Mouse (Mus musculus): ENCODE measurements around the gene Myo15b. TPM values are rescaled to one million over a fixed set of nuclear protein-coding genes. Genes with fewer than 3 reads are reported as not detected.
A peak's percentile ranks its signal among the peaks of the same experiment; 100 is the strongest.
"Not testable (repeated sequence)": the region's sequence is repeated elsewhere in the genome, so short reads cannot be mapped to it uniquely, and the experiment has no call there.

The Myo15b gene
- polyA plus RNA-seq, 1 experiment from 2014 or later, result 0.12 TPM

DNA sequence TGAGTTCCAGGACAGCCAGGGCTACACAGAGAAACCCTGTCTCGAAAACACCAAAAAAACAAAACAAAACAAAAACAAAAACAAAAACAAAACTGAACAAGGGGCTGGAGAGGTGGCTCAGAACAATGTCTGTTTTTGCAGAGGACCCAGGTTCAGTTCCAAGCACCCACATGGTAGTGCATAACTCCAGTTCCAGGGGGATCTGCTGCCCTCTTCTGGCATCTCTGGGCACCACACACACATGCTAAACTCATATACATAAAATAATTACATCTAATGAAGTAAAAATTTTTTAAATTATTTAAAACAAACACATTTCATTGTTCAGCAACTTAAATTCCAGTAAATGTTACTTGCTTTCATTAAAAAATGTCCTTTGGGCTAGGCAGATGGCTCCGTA is 12.4 kb upstream of the Myo15b start:
- H3K36me3 ChIP-seq (ENCODE audit: insufficient read depth), result peaks cover 41% of the 10 kb centered on the region
- no peak overlapping the region for H3K27ac ChIP-seq (ENCODE audit: low read depth)
- DNase-seq (no peak), ATAC-seq (ENCODE audit: insufficient read depth) (no peak)
- no peaks in the 10 kb centered on the region for H3K27me3 ChIP-seq (ENCODE audit: insufficient read depth, low read length)
- 0 out of 2 replicates have a peak, but pooled peaks cover 3% of the 10 kb centered on the region for H3K9me3 ChIP-seq (ENCODE audit: low read depth, low read length)
- no peak overlapping the region for H3K4me3 ChIP-seq (ENCODE audit: low read depth, low read length)
- H3K4me2 ChIP-seq, result no peak overlapping the region
- WGBS, result 89% methylated on average over 2 of the region's 2 CpGs
- peaks cover 29% of the 10 kb centered on the region for H3K4me1 ChIP-seq (ENCODE audit: insufficient read depth)
- H3K9ac ChIP-seq, result no peak overlapping the region
- no peak; the same call in 1 of the 2 replicates for TF ChIP-seq CTCF (IDR thresholded peaks at IDR 0.05; ENCODE audit: low read depth)

DNA sequence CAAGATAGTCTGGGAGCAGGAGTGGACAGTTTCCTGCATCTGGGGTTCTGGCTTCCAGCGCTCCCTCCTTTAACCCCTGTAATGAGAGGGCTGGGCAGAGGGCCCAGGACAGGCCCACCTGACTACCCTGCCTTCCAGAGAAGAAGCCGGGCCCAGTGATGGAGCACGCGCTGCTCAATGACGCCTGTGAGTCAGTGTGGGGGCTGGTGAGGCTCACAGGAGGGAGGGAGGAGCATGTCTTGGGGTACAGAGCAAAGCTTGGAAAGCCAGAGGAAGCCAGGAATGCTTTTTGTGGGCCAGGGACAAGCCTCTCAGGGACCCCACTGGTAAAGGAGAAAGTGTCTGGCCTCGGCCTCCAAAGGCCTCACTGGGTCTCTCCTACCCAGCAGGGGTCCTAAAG is 3.5 kb upstream of the Myo15b start:
- H3K27me3 ChIP-seq (ENCODE audit: insufficient read depth, low read length), result peaks cover 22% of the 10 kb centered on the region
- H3K27ac ChIP-seq (ENCODE audit: low read depth), result no peak overlapping the region
- WGBS, result 72% methylated on average over 6 of the region's 6 CpGs
- H3K9me3 ChIP-seq (ENCODE audit: low read depth, low read length), result no peaks in the 10 kb centered on the region
- TF ChIP-seq CTCF (IDR thresholded peaks at IDR 0.05; ENCODE audit: low read depth), result no peak
- ATAC-seq (ENCODE audit: insufficient read depth) (no peak), DNase-seq (no peak)
- no peak overlapping the region for H3K4me2 ChIP-seq
- H3K9ac ChIP-seq, result no peak overlapping the region
- H3K4me3 ChIP-seq (ENCODE audit: low read depth, low read length), result no peak overlapping the region
- peaks cover 33% of the 10 kb centered on the region for H3K36me3 ChIP-seq (ENCODE audit: insufficient read depth)
- H3K4me1 ChIP-seq (ENCODE audit: insufficient read depth), result no peaks in the 10 kb centered on the region

DNA sequence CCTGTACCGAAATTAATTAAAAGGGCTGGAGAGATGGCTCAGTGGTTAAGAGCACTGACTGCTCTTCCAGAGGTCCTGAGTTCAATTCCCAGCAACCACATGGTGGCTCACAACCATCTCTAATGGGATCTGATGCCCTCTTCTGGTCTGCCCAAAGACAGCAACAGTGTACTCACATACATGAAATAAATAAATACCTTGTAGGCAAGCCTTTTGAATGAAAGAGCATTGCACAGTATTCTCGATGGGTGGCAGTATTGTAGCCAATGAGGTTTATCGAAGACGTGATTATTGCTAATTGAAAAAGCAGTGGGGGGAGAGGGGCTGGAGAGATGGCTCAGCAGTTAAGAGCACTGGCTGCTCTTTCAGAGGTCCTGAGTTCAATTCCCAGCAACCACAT is 1.1 kb upstream of the Myo15b start:
- peaks cover 15% of the 10 kb centered on the region for H3K36me3 ChIP-seq (ENCODE audit: insufficient read depth)
- H3K27me3 ChIP-seq (ENCODE audit: insufficient read depth, low read length), result peaks cover 33% of the 10 kb centered on the region
- not testable (repeated sequence) for H3K27ac ChIP-seq (ENCODE audit: low read depth); H3K4me3 ChIP-seq (ENCODE audit: low read depth, low read length); H3K4me1 ChIP-seq (ENCODE audit: insufficient read depth); H3K4me2 ChIP-seq; DNase-seq; H3K9ac ChIP-seq; ATAC-seq (ENCODE audit: insufficient read depth); H3K9me3 ChIP-seq (ENCODE audit: low read depth, low read length)
- 93% methylated on average over 4 of the region's 4 CpGs for WGBS

DNA sequence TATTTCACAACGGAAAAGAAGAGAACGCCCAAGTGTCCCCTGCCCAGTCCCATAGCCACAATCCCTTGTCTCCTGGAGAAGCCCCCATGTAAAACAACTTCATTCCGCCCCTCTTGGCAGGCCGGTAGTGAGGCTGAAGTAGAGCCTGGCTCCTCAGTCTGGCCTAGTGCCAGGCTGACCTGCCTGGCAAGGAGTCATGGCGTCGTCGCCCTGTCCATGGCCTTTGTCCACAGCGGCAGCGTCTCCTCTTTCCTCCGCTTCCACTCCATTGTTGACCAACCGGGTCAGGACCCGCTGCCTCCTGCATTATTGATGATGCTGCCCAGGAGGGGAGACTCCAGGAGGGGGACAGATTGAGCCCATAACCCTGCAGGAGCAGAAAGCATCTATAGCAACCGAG is 270 bp upstream of the Myo15b start:
- Histone ChIP-seq H3K27ac (ENCODE audit: low read depth) (no peak overlapping the region), H3K9ac (no peak overlapping the region), H3K27me3 (ENCODE audit: insufficient read depth, low read length) (peaks cover 33% of the 10 kb centered on the region), H3K4me3 (ENCODE audit: low read depth, low read length) (no peak overlapping the region), H3K9me3 (ENCODE audit: low read depth, low read length) (no peaks in the 10 kb centered on the region), H3K4me1 (ENCODE audit: insufficient read depth) (no peaks in the 10 kb centered on the region), H3K4me2 (no peak overlapping the region), H3K36me3 (ENCODE audit: insufficient read depth) (0 out of 2 replicates have a peak, but pooled peaks cover 9% of the 10 kb centered on the region)
- ATAC-seq (ENCODE audit: insufficient read depth), result no peak
- 47% methylated on average over 13 of the region's 13 CpGs for WGBS
- no peak for DNase-seq
- TF ChIP-seq CTCF (IDR thresholded peaks at IDR 0.05; ENCODE audit: low read depth), result no peak

DNA sequence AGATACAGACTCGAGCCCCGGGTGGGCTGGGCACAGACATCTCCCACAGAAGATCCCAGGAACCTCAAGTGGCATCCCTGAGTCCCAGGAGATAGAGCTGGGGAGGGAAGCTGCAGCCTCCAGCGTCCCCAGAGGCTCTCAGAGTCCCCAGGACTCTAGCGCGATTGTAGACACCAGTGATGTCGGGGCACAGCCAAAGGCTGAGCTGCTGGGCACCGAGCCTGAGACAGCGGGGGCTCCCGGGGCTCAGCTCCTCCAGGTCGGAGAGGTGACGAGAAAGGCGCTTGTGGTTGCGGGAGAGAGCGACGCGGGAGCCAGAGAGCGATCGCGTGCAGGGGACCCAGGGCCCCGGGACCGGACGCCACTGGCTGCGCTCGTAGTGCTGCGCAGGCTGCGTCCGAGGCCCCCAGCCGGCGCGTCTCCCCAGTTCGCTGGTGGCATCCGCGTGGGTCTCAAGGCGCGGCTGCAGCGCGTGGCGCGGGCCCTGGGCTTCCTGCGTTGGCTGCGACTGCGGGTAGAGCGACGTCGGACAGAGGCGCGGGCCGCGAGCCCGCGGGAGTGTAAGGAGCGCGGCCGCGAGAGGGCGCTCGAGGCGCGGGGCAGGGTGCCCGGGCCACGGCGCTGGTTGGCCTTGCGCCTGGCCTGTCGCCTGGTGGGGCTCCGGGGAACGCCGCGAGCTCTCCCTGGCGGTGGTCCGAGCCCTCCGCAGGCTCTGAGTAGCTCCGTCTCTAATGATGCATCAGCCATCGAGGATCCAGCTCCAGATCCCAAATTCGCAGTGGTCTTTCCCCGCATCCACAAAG is 1.1 kb downstream of the Myo15b start:
- 3% methylated on average over 74 of the region's 75 CpGs for WGBS
- DNase-seq (peak; percentile 94), ATAC-seq (ENCODE audit: insufficient read depth) (peak; percentile 94)
- Histone ChIP-seq H3K4me1 (ENCODE audit: insufficient read depth) (no peaks in the 10 kb centered on the region), H3K9me3 (ENCODE audit: low read depth, low read length) (no peaks in the 10 kb centered on the region), H3K27ac (ENCODE audit: low read depth) (no peak overlapping the region), H3K4me3 (ENCODE audit: low read depth, low read length) (peak overlapping the region; percentile 42), H3K36me3 (ENCODE audit: insufficient read depth) (0 out of 2 replicates have a peak, but pooled peaks cover 9% of the 10 kb centered on the region), H3K4me2 (peak overlapping the region; percentile 68), H3K9ac (peak overlapping the region; percentile 44), H3K27me3 (ENCODE audit: insufficient read depth, low read length) (peaks cover 33% of the 10 kb centered on the region)
- peak; percentile 76 for TF ChIP-seq CTCF (IDR thresholded peaks at IDR 0.05; ENCODE audit: low read depth)

DNA sequence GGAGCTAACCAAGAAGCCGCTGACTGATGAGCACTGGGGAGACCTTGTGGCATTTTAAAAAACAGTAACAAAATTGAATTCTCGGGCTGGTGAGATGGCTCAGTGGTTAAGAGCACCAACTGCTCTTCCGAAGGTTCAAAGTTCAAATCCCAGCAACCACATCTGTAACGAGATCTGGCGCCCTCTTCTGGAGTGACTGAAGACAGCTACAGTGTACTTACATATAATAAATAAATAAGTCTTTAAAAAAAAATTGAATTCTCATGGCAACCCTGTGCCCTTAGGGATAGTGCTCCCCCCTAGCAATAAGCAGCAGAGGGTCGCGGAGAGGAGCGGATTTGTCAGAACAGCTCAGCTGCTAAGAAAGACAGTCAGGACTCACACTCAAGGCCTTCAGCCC is 5.7 kb downstream of the Myo15b start:
- H3K9me3 ChIP-seq (ENCODE audit: low read depth, low read length), result no peaks in the 10 kb centered on the region
- 82% methylated on average over 8 of the region's 8 CpGs for WGBS
- no peak overlapping the region for H3K9ac ChIP-seq
- H3K27ac ChIP-seq (ENCODE audit: low read depth), result no peak overlapping the region
- no peak overlapping the region for H3K4me2 ChIP-seq
- no peak for ATAC-seq (ENCODE audit: insufficient read depth)
- H3K4me3 ChIP-seq (ENCODE audit: low read depth, low read length), result no peak overlapping the region
- peaks cover 19% of the 10 kb centered on the region for H3K27me3 ChIP-seq (ENCODE audit: insufficient read depth, low read length)
- peak; percentile 19; the same call in 1 of the 2 replicates for TF ChIP-seq CTCF (IDR thresholded peaks at IDR 0.05; ENCODE audit: low read depth)
- DNase-seq, result no peak
- H3K4me1 ChIP-seq (ENCODE audit: insufficient read depth), result no peaks in the 10 kb centered on the region
- H3K36me3 ChIP-seq (ENCODE audit: insufficient read depth), result no peaks in the 10 kb centered on the region

DNA sequence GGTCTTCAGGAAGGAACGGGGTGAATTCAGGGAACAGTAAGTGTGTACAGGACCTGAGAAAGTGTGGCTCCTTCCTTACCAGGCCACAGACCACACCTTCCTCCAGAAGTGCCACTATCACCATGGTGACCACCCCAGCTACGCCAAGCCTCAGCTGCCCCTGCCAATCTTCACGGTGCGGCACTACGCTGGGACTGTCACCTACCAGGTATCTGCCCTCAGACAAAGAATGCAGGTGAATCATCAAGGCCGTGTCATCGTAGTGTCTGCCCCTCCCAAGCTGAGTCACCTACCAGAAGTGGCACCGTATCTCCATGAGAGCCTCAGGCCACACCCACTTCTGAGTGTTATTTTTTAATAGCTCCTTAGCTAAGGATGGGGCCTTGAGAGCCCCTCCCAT is 11.2 kb downstream of the Myo15b start:
- TF ChIP-seq CTCF (IDR thresholded peaks at IDR 0.05; ENCODE audit: low read depth), result no peak
- ATAC-seq (ENCODE audit: insufficient read depth), result no peak
- Histone ChIP-seq H3K27ac (ENCODE audit: low read depth) (no peak overlapping the region), H3K9ac (no peak overlapping the region), H3K9me3 (ENCODE audit: low read depth, low read length) (no peaks in the 10 kb centered on the region), H3K36me3 (ENCODE audit: insufficient read depth) (no peaks in the 10 kb centered on the region), H3K4me1 (ENCODE audit: insufficient read depth) (no peaks in the 10 kb centered on the region), H3K4me3 (ENCODE audit: low read depth, low read length) (no peak overlapping the region), H3K4me2 (no peak overlapping the region), H3K27me3 (ENCODE audit: insufficient read depth, low read length) (no peaks in the 10 kb centered on the region)
- WGBS, result 63% methylated on average over 8 of the region's 8 CpGs
- peak; percentile 8 for DNase-seq
